Mouse (Mus musculus): ENCODE results near the gene Gm4181. TPM values are rescaled to one million over a fixed set of nuclear protein-coding genes. Genes with fewer than 3 reads are reported as not detected.
"Not testable (repeated sequence)": the region's sequence is repeated elsewhere in the genome, so short reads cannot be mapped to it uniquely, and the experiment has no call there.

Gm4181 gene
- not detected for total RNA-seq (2021)

GRCm38 (mm10) chr14:51635566-51635965, at the start of gene Gm4181:
Gene Gm4181, minus strand, starts transcription at chr14:51635666.
- DNase-seq (ENCODE audit: low spot score in 2 of 2); intact Hi-C loops (cut with DNase I): not testable (repeated sequence)

- no peak for DNase-seq (ENCODE audit: low spot score in 2 of 2)
- intact Hi-C loops (cut with DNase I), result no loop called here
Measured at GRCm38 (mm10) chr14:51677269-51677668, 41.8 kb upstream of the Gm4181 start.

DNA sequence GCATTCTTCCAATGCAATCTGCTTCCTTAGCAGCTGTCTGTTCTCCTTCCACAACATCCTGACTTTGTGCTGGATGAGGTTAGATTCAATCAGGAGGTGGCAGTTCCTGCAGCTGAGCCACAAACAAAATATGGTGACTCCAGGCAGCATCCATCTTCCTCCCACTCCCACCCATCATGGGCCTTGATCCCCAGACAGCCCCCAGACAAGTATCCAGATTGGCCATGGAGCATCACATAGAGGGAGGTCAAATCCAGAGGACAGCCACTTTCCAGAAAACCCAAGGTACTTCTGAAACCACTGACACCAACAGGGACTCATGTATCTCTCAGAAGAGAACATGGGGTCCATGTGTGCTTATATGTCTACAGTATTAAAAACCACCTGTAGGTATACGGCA, 3.0 kb downstream of the Gm4181 start:
- intact Hi-C loops (cut with DNase I), result not testable (repeated sequence)
- DNase-seq (ENCODE audit: low spot score in 2 of 2), result peak; percentile 6 to 20

- intact Hi-C loops (cut with DNase I), result no loop called here
- DNase-seq (ENCODE audit: low spot score in 2 of 2), result no peak
Measured at GRCm38 (mm10) chr14:51611210-51611609, 24.3 kb downstream of the Gm4181 start, which contains the start of gene Gm17078. Gene Gm17078, minus strand, starts transcription at chr14:51611310.

DNA sequence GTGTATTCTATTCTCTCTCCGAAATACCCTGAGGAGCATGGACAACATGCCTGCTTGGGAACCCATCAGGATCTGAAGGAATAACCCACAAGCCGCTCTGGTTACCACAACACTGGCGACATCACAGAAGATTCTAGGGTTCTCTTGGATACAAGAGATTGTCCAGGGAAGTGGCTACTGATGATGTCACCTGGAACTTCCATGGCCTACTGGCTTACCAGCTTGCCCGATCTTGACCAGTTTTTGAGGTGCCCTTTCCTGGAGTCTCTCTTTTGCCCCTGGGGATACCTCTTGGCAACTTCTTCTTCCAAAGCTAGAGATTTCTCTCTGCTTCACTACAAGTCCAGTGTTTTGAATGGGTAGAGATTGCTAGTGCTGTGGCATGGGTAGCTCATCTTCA, 43.4 kb downstream of the Gm4181 start, which contains the start of gene Gm17174:
TSS of gene Gm17174 (minus strand) at position 101 of the 400 bp plus-strand sequence.
- DNase-seq (ENCODE audit: low spot score in 2 of 2); intact Hi-C loops (cut with DNase I): not testable (repeated sequence)

Other genes starting within 250 kb of the Gm4181 start
- not detected for gene Vmn2r88, start 224.8 kb downstream of the Gm4181 start, total RNA-seq (2021)
- not detected for gene Vmn2r89, start 183.8 kb downstream of the Gm4181 start, total RNA-seq (2021)
- not detected for gene Gm5622, start 82.9 kb downstream of the Gm4181 start, total RNA-seq (2021)
- not detected for gene Gm17175, start 61.6 kb downstream of the Gm4181 start, total RNA-seq (2021)
- gene Gm17174, start 43.5 kb downstream of the Gm4181 start, total RNA-seq (2021), result not detected
- gene Gm17078, start 24.4 kb downstream of the Gm4181 start, total RNA-seq (2021), result not detected
- not detected for gene Gm17079, start 59.8 kb upstream of the Gm4181 start, total RNA-seq (2021)
- not detected for gene Gm5800, start 81.5 kb upstream of the Gm4181 start, total RNA-seq (2021)
- not detected for gene Ang4, start 137.9 kb upstream of the Gm4181 start, total RNA-seq (2021)
- not detected for gene AY358078, start 164.4 kb upstream of the Gm4181 start, total RNA-seq (2021)
- not detected for gene Ear6, start 218.0 kb upstream of the Gm4181 start, total RNA-seq (2021)
- gene Mettl17, start 249.2 kb upstream of the Gm4181 start, total RNA-seq (2021), result 10 to 100 TPM; 26.0 to 33.8 TPM